Mouse (Mus musculus) heart, postnatal 25 days (tissue): Measurements from ENCODE around the gene Gad1. TPM values are rescaled to one million over a fixed set of nuclear protein-coding genes. Genes with fewer than 3 reads are reported as not detected.
"Not testable (repeated sequence)": the region's sequence is repeated elsewhere in the genome, so short reads cannot be mapped to it uniquely, and the experiment has no call there.

Experiments used
- DNase-seq: peaks from one replicate; pipeline ENCODE4 v3.0.0; 2022; ENCODE audit warnings: low spot score
- intact Hi-C: fragments of 180-260 bp; cut with DNase I; formaldehyde crosslinking; loops from one replicate; pipeline ENCODE4 v1.15.1; 2025
- total RNA-seq, 2 experiments: library from RNA; stranded (reverse); gene quantifications; 2 replicates each; pipeline ENCODE4 v1.2.3; 2021

The Gad1 gene
- total RNA-seq: under 1 TPM; 0.13 to 0.36 TPM

GRCm38 (mm10) chr2:70552772-70553171 is at the start of gene Gad1:
TSS of gene Gad1 (plus strand) at chr2:70553072.
- DNase-seq: no peak
- intact Hi-C loops: no loop called here

- intact Hi-C loops: no loop called here
- DNase-seq: no peak
These were observed 49.4 kb upstream of the Gad1 start for GRCm38 (mm10) chr2:70503436-70503835.

GRCm38 (mm10) chr2:70505229-70505628 is 47.6 kb upstream of the Gad1 start:
- intact Hi-C loops: no loop called here

GRCm38 (mm10) chr2:70505896-70506295 is 47.0 kb upstream of the Gad1 start:
- no peak for DNase-seq
- intact Hi-C loops: no loop called here

More at GRCm38 (mm10) chr2:70505229-70505628, 47.6 kb upstream of the Gad1 start:
- no peak for DNase-seq

GRCm38 (mm10) chr2:70506372-70506771 is 46.5 kb upstream of the Gad1 start:
- intact Hi-C loops: no loop called here

GRCm38 (mm10) chr2:70508496-70508895 is 44.4 kb upstream of the Gad1 start, which contains the start of gene Erich2:
TSS of gene Erich2 (plus strand) at chr2:70508819.
- intact Hi-C loops: no loop called here
- DNase-seq: no peak

More at GRCm38 (mm10) chr2:70506372-70506771, 46.5 kb upstream of the Gad1 start:
- DNase-seq: no peak

- DNase-seq: peak; percentile 50
- intact Hi-C loops: no loop called here
These were observed 43.7 kb upstream of the Gad1 start for GRCm38 (mm10) chr2:70509021-70509632.

GRCm38 (mm10) chr2:70538283-70538682 is 14.6 kb upstream of the Gad1 start:
- DNase-seq, intact Hi-C loops: not testable (repeated sequence)

- intact Hi-C loops: no loop called here
- DNase-seq: no peak
These were observed 2.2 kb upstream of the Gad1 start for GRCm38 (mm10) chr2:70550671-70551070.

GRCm38 (mm10) chr2:70551446-70551845 is 1.4 kb upstream of the Gad1 start:
- no peak for DNase-seq
- intact Hi-C loops: no loop called here

GRCm38 (mm10) chr2:70552067-70552598 is 739 bp upstream of the Gad1 start:
- no peak for DNase-seq
- intact Hi-C loops: no loop called here

- no peak for DNase-seq
- intact Hi-C loops: no loop called here
These were observed 954 bp downstream of the Gad1 start for GRCm38 (mm10) chr2:70553826-70554225.

GRCm38 (mm10) chr2:70558112-70558842 is 5.4 kb downstream of the Gad1 start:
- intact Hi-C loops: loop anchor here (2.0 kb wide), 2 partner anchors 331 to 431 kb away; no protein-coding TSS in a partner anchor
- peak; percentile 30 for DNase-seq

- intact Hi-C loops: loop anchor here (2.0 kb wide), 2 partner anchors 332 to 432 kb away; no protein-coding TSS in a partner anchor
- no peak for DNase-seq
These were observed 6.1 kb downstream of the Gad1 start for GRCm38 (mm10) chr2:70558843-70559451.

- DNase-seq: no peak
- intact Hi-C loops: loop anchor here (2.0 kb wide), 2 partner anchors 333 to 433 kb away; no protein-coding TSS in a partner anchor
These were observed 6.6 kb downstream of the Gad1 start for GRCm38 (mm10) chr2:70559520-70559919.

GRCm38 (mm10) chr2:70561077-70561795 is 8.4 kb downstream of the Gad1 start:
- no peak for DNase-seq
- intact Hi-C loops: no loop called here

GRCm38 (mm10) chr2:70562011-70562491 is 9.2 kb downstream of the Gad1 start:
- no peak for DNase-seq
- intact Hi-C loops: no loop called here

GRCm38 (mm10) chr2:70562611-70562980 is 9.7 kb downstream of the Gad1 start:
- DNase-seq: no peak
- intact Hi-C loops: no loop called here

GRCm38 (mm10) chr2:70562981-70563671 is 10.3 kb downstream of the Gad1 start:
- intact Hi-C loops: no loop called here
- DNase-seq: no peak
